Mouse (Mus musculus): ENCODE results near the gene Tex38.

The Tex38 gene

DNA sequence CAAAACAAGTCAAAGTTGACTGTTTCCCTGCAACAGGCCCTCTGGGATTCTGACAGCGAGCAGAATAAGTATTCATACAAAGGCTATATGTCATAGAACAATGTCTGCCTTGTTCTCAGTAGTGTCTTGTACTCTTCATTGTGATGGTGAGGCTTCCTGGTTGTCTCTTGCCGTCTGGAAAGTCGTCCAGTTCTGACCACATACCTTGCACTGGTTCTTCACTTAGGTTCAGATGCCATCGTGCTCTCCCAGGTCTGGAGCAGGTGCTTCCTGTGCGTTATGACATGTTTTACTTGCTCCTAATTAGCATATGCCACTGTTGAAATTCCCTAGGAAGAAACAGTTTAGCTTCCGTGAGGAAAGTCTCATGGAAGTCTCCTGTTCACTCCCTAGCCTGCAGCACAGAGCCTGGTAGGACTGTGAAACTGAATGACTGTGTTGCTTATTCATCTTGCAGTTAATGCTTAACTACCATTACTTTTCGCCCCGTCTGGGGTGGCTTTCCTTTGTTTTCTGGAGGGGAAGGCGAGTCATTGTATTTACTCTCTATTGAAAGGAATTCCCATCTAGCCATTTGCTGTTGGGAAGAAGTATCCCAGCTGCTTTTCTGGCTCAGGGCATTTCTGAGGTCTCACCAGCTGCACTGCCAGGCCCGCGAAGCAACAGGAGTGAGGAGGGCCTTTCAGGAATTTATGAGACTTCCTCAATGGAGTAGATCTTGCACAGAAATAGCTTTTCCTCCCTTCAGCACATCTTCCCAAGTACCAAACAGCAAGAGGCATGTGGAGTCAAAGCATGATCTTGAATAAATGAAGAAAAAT, 13.0 kb downstream of the Tex38 start:
- DNase-seq (ENCODE audit: low spot score), result no peak

- no peak for DNase-seq (ENCODE audit: low spot score)
Measured at GRCm38 (mm10) chr4:115764581-115764980, 16.2 kb downstream of the Tex38 start.

GRCm38 (mm10) chr4:115761206-115761605, 19.6 kb downstream of the Tex38 start:
- no peak for DNase-seq (ENCODE audit: low spot score)

DNA sequence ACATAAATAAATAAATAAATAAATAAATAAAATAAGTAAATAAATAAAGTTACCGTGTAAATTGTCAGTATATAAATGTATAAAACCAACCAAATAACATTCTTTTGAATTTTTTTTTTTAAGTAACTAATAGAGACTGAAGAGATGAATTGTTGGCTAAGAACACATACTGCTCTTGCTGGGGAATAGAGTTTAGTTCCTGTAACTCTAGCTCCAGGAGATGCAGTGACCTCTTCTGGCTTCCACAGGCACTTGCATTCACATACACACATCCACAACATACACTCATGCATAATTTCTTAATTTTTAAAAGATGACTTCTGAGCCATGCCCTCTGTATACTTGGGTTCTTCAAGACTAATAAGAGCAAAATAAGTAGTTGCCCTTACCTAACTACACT, 26.0 kb downstream of the Tex38 start:
- no peak for DNase-seq (ENCODE audit: low spot score)

DNA sequence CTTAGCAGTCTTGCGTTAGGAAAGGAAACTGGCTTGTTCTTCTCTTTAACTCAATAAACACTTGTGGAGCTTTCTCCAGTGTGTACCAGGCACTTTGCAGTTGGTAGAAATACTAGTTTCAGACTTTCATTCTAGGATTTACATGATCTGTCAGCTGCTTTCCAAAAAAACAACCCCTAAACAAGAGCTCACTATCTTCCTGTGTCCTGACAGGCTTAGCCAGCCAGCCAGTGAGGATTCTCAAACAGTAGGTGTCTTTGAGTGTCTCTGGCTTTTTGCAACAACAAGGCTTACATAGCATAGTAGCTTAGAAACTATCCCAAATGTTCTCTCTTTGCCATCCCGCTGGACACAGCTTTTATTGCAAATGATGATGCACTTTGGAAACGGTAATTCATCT, 26.7 kb downstream of the Tex38 start:
- no peak for DNase-seq (ENCODE audit: low spot score)

GRCm38 (mm10) chr4:115749336-115749735, 31.5 kb downstream of the Tex38 start:
- no peak for DNase-seq (ENCODE audit: low spot score)

DNA sequence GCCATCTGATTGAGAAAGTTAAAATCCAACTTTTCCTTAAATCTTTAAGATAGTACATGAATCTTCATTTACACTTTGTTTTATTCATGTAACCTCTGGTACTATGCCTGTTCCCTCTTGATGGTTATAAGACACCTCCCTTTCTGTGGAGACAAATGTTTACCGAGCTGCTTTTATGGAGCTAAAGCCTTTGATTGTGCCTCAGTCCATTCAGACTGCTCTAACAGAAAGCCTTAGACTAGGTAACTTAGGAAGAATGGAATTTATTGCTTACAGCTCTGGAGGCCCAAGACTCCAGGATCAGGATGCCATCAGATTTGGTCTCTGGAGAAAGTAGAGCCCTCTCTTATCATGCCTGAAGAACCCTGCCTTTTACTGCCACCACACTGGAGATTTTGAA, 32.6 kb downstream of the Tex38 start:
- DNase-seq (ENCODE audit: low spot score), result no peak

DNA sequence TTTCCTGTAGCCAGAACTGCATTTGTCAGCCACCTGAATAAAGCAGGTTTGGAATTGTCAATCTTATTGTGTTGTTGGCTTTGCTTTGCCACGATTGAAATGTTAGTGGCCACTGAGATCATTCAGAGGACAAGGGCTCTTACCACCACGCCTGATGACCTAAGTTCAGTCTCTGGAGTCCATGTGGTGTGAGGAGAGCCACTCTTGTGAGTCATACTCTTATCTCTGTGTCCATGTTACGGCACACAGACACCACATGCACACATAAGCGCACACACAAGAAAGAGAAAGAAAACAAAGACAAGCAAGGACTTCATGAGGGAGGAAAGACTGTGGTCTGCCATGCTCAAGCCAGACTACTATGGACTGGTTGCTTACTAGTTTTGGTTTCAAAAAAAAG, 37.7 kb downstream of the Tex38 start:
- DNase-seq (ENCODE audit: low spot score), result no peak

DNA sequence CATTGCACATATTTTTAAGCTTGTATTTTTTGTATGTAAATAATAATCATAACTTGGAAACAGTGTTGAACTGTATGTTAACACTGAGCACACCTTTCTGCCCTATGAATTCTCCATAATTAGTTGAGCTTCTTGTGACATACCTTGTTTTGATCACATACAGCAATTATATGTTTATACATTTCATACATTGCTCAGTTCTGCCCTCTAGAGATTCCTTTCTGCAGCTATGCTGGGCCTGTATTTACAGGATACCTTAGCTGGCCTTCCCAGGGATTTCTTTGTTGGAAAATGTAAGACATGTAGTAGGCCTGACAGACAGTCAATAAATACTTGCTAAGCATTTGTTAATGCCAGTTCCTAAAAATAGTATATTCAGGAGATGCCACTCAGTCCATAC, 38.2 kb downstream of the Tex38 start:
- no peak for DNase-seq (ENCODE audit: low spot score)

- DNase-seq (ENCODE audit: low spot score), result no peak
Measured at GRCm38 (mm10) chr4:115738481-115738985, 42.3 kb downstream of the Tex38 start.

GRCm38 (mm10) chr4:115737551-115738041, 43.2 kb downstream of the Tex38 start, which contains the start of gene Efcab14:
TSS of gene Efcab14 (plus strand) at chr4:115737744.
- DNase-seq (ENCODE audit: low spot score), result peak; percentile 94

- DNase-seq (ENCODE audit: low spot score), result no peak
Measured at GRCm38 (mm10) chr4:115734867-115735266, 46.0 kb downstream of the Tex38 start.

GRCm38 (mm10) chr4:115733746-115734145, 47.1 kb downstream of the Tex38 start:
- no peak for DNase-seq (ENCODE audit: low spot score)

- DNase-seq (ENCODE audit: low spot score), result no peak
Measured at GRCm38 (mm10) chr4:115732223-115732818, 48.5 kb downstream of the Tex38 start.

DNA sequence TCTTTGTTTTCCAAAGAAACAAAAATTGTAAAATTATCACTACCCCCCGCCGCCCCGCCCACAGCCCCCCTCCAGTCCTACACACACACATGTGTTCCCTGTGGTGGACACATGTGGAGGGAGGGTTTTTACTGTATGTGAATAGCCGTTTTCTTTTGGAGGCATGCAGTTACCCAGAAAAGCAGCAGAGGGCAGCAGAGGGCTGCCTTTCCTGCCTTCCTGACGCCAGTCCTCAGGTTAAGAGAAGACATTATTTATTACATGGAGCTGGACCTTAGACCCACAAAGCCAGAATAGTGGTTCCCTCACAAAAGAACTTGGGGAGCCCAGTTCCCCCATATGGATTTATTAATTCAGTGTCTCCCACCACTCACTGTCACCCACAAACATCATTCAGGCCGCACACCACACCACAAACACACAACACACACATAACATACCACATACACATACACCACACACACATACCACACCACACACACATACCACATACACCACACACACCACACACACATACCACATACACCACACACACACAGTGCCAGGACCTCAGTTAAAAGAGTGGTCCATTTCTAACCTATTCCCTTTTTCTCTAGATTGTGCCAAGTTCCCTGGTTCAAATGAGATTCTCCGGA, 49.1 kb downstream of the Tex38 start:
- DNase-seq (ENCODE audit: low spot score), result peak; percentile 67
